Mouse (Mus musculus) hindlimb bud, embryonic 11.5 days (tissue): Measurements from ENCODE around the gene Slc16a5.
"Not testable (repeated sequence)": the region's sequence is repeated elsewhere in the genome, so short reads cannot be mapped to it uniquely, and the experiment has no call there.

Source experiments
- DNase-seq: peaks from one replicate; pipeline ENCODE4 v3.0.0-alpha.2; 2012; ENCODE audit warnings: low read depth, low spot score; ENCODE audit errors: extremely low spot score

The Slc16a5 gene

GRCm38 (mm10) chr11:115447321-115447885, 14.9 kb upstream of the Slc16a5 start:
- no peak for DNase-seq

- no peak for DNase-seq
Observed at GRCm38 (mm10) chr11:115448075-115448474, 14.2 kb upstream of the Slc16a5 start.

GRCm38 (mm10) chr11:115448998-115449397, 13.3 kb upstream of the Slc16a5 start:
- DNase-seq = no peak

GRCm38 (mm10) chr11:115450176-115450575, 12.1 kb upstream of the Slc16a5 start:
- no peak for DNase-seq

- no peak for DNase-seq
Observed at GRCm38 (mm10) chr11:115451781-115452241, 10.5 kb upstream of the Slc16a5 start.

GRCm38 (mm10) chr11:115452281-115452860, 9.9 kb upstream of the Slc16a5 start:
- DNase-seq = no peak

GRCm38 (mm10) chr11:115453306-115453705, 9.0 kb upstream of the Slc16a5 start:
- DNase-seq = no peak

GRCm38 (mm10) chr11:115454822-115455221, 7.5 kb upstream of the Slc16a5 start:
- not testable (repeated sequence) for DNase-seq

- no peak for DNase-seq
Observed at GRCm38 (mm10) chr11:115455619-115456018, 6.7 kb upstream of the Slc16a5 start.

- no peak for DNase-seq
Observed at GRCm38 (mm10) chr11:115456182-115456581, 6.1 kb upstream of the Slc16a5 start.

GRCm38 (mm10) chr11:115457405-115457804, 4.9 kb upstream of the Slc16a5 start:
- no peak for DNase-seq

GRCm38 (mm10) chr11:115460976-115461375, 1.3 kb upstream of the Slc16a5 start:
- DNase-seq = no peak

- DNase-seq = no peak
Observed at GRCm38 (mm10) chr11:115461846-115462242, 430 bp upstream of the Slc16a5 start.

GRCm38 (mm10) chr11:115463397-115463796, 1.1 kb downstream of the Slc16a5 start:
- DNase-seq = no peak

GRCm38 (mm10) chr11:115464851-115465250, 2.6 kb downstream of the Slc16a5 start:
- DNase-seq = no peak

- no peak for DNase-seq
Observed at GRCm38 (mm10) chr11:115467217-115467618, 4.9 kb downstream of the Slc16a5 start.

GRCm38 (mm10) chr11:115472183-115472582, 9.9 kb downstream of the Slc16a5 start:
- no peak for DNase-seq

GRCm38 (mm10) chr11:115473626-115474275, 11.5 kb downstream of the Slc16a5 start:
- peak; percentile 95 for DNase-seq

- DNase-seq = peak; percentile 57
Observed at GRCm38 (mm10) chr11:115475025-115475757, 12.9 kb downstream of the Slc16a5 start, which contains the start of gene Armc7. Armc7 (plus strand) TSS chr11:115475667.

GRCm38 (mm10) chr11:115475758-115476237, 13.5 kb downstream of the Slc16a5 start:
- no peak for DNase-seq

- DNase-seq = not testable (repeated sequence)
Observed at GRCm38 (mm10) chr11:115476630-115477029, 14.4 kb downstream of the Slc16a5 start.
